Comparison of ENCODE assay signal across 9 mouse cellular contexts in the genomic region with DNA sequence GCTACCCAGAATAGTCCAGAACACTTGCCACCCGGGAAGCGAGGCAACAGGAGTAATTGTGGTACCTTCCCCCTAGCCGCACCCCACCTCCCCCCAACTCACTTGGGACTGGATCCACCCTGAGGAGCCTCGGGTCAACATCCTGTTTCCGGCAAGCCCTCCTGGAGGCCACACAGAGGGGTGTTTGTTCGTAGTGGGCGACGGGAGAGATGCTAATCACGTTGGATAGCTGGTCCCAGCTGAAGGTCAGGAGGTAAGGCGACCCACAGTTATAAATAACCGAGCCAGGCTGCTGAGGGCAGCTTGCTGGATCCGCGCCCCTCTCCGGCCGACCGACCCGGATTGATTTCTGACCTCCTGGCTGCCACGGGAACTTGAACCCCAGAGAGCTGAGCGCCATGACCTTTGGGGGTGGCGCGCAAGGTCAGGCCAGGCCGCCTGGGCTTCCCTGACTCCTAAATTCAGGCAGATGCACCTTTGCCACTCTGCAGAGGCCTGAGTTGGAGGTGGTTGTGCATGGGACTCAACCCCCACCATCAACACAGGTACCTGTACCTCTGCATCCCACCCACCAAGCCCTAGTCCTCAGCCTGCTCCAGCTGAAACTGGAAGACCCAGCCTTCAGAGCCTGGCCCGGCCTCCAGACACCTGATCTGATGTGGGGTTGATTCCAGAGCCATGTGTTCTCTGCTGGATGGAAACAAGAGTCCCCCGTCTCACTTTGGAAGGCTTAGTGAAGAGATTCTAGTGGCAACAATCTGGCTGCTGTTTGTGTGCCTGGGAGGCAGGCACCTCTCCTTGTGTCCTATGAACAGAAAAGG.
DNase-seq lines count a peak whose midpoint lies in the region; ATAC-seq and TF ChIP-seq lines count a peak whose summit lies in the region.
"Had no signal": no experiment of that assay in that cellular context is flagged by ENCODE, and none has a peak within 500 bp of the region (broad histone marks: within the 10 kb centered on the region; RNA-seq: fewer than 3 reads in every experiment).

No protein-coding gene starts in this region.

- H3K9me3 ChIP-seq in lung, postnatal 0 days (ENCODE audit: low read length): no peaks in the 10 kb centered on the region
- H3K9me3 ChIP-seq in embryonic facial prominence, embryonic 13.5 days: no peaks in the 10 kb centered on the region
- no peaks in the 10 kb centered on the region for H3K9me3 ChIP-seq in limb, embryonic 15.5 days
- H3K9me3 ChIP-seq in hindbrain, embryonic 13.5 days: no peaks in the 10 kb centered on the region

- 0 out of 2 replicates have a peak overlapping the region, but pooled peaks have one; percentile 33 for H3K27ac ChIP-seq in lung, postnatal 0 days (ENCODE audit: low read length)
- H3K27ac ChIP-seq in embryonic facial prominence, embryonic 13.5 days: peak overlapping the region; percentile 8; the same call in 1 of the 2 replicates
- peak overlapping the region; percentile 85; the same call in 1 of the 2 replicates for H3K27ac ChIP-seq in limb, embryonic 15.5 days
- H3K27ac ChIP-seq in hindbrain, embryonic 13.5 days: no peak overlapping the region

- TF ChIP-seq EP300 in lung, postnatal 0 days (IDR thresholded peaks at IDR 0.05): no peak

- H3K4me1 ChIP-seq in lung, postnatal 0 days (ENCODE audit: insufficient read depth, low read depth, low read length): peaks cover 16% of the 10 kb centered on the region; the same call in 1 of the 2 replicates
- H3K4me1 ChIP-seq in embryonic facial prominence, embryonic 13.5 days: peaks cover 32% of the 10 kb centered on the region
- peaks cover 54% of the 10 kb centered on the region for H3K4me1 ChIP-seq in limb, embryonic 15.5 days
- peaks cover 37% of the 10 kb centered on the region for H3K4me1 ChIP-seq in hindbrain, embryonic 13.5 days (replicated peaks)

- H3K9ac ChIP-seq in lung, postnatal 0 days (replicated peaks; ENCODE audit: low read depth): no peak overlapping the region
- 0 out of 2 replicates have a peak overlapping the region, but pooled peaks have one; percentile 16 for H3K9ac ChIP-seq in embryonic facial prominence, embryonic 13.5 days
- H3K9ac ChIP-seq in limb, embryonic 15.5 days: no peak overlapping the region
- no peak overlapping the region for H3K9ac ChIP-seq in hindbrain, embryonic 13.5 days

- intact Hi-C loops in heart, postnatal 10 days (cut with DNase I): no loop called here

- H3K4me2 ChIP-seq in lung, postnatal 0 days (replicated peaks; ENCODE audit: low read depth, low read length): no peak overlapping the region
- H3K4me2 ChIP-seq in embryonic facial prominence, embryonic 13.5 days: no peak overlapping the region
- no peak overlapping the region for H3K4me2 ChIP-seq in limb, embryonic 15.5 days
- H3K4me2 ChIP-seq in hindbrain, embryonic 13.5 days: no peak overlapping the region

- H3K36me3 ChIP-seq in lung, postnatal 0 days (ENCODE audit: insufficient read depth, low read length): no peaks in the 10 kb centered on the region
- H3K36me3 ChIP-seq in embryonic facial prominence, embryonic 13.5 days: no peaks in the 10 kb centered on the region
- no peaks in the 10 kb centered on the region for H3K36me3 ChIP-seq in limb, embryonic 15.5 days
- H3K36me3 ChIP-seq in hindbrain, embryonic 13.5 days: no peaks in the 10 kb centered on the region

- ATAC-seq in lung, postnatal 0 days: no peak
- 0 out of 2 replicates have a peak, but pooled peaks have one; percentile 18 for ATAC-seq in embryonic facial prominence, embryonic 13.5 days (ENCODE audit: insufficient number of reproducible peaks, insufficient read depth, low FRiP score, low TSS enrichment, low read depth)
- ATAC-seq in limb, embryonic 15.5 days (ENCODE audit: insufficient number of reproducible peaks, low FRiP score, low TSS enrichment, low read depth): no peak
- ATAC-seq in hindbrain, embryonic 13.5 days (ENCODE audit: low FRiP score): no peak

- no peak for DNase-seq in lung, postnatal 0 days (ENCODE audit: low spot score)
- DNase-seq in lung, postnatal 25 days (ENCODE audit: low spot score): no peak
- peak; percentile 58 to 64 for DNase-seq in heart, postnatal 10 days
- DNase-seq in c-Kit-positive CD71-positive TER-119-positive erythroid progenitor cells, embryonic 14.5 days (ENCODE audit: low spot score): no peak
- DNase-seq in thymus, postnatal 36 days: no peak
- DNase-seq: layer of hippocampus, adult 9-11 months had no signal

- no peak overlapping the region for H3K4me3 ChIP-seq in lung, postnatal 0 days (ENCODE audit: low read depth, low read length)
- no peak overlapping the region for H3K4me3 ChIP-seq in embryonic facial prominence, embryonic 13.5 days
- no peak overlapping the region for H3K4me3 ChIP-seq in limb, embryonic 15.5 days
- H3K4me3 ChIP-seq in hindbrain, embryonic 13.5 days: no peak overlapping the region

- TF ChIP-seq CTCF in lung, postnatal 0 days (IDR thresholded peaks at IDR 0.05): no peak

- no peaks in the 10 kb centered on the region for H3K27me3 ChIP-seq in lung, postnatal 0 days (replicated peaks; ENCODE audit: insufficient read depth, low read length)
- no peaks in the 10 kb centered on the region for H3K27me3 ChIP-seq in embryonic facial prominence, embryonic 13.5 days
- no peaks in the 10 kb centered on the region for H3K27me3 ChIP-seq in limb, embryonic 15.5 days
- no peaks in the 10 kb centered on the region for H3K27me3 ChIP-seq in hindbrain, embryonic 13.5 days

- WGBS in lung, postnatal 0 days: 43% methylated on average over 24 of the region's 24 CpGs
- WGBS in embryonic facial prominence, embryonic 13.5 days: 24% methylated on average over 24 of the region's 24 CpGs
- WGBS in limb, embryonic 15.5 days: 39% methylated on average over 24 of the region's 24 CpGs
- 57% methylated on average over 24 of the region's 24 CpGs for WGBS in hindbrain, embryonic 13.5 days

Comparison
In these comparisons a context has a peak if more than half of its experiments do, and no peak if none do; other contexts are left out.
1. DNase-seq: peak in heart, postnatal 10 days (2 of 2); none in lung, postnatal 0 days (single experiment), lung, postnatal 25 days (single experiment), c-Kit-positive CD71-positive TER-119-positive erythroid progenitor cells, embryonic 14.5 days (single experiment) and thymus, postnatal 36 days (0 of 2).